Mouse (Mus musculus) liver, embryonic 16.5 days (tissue): ENCODE measurements around the gene Adar. TPM values are rescaled to one million over a fixed set of nuclear protein-coding genes. Genes with fewer than 3 reads are reported as not detected.

Source experiments
- ATAC-seq: fragments of 200-750 bp; cut with Nextera tagmentation; 2 replicates; pipeline ENCODE4 v1.8.0; 2017; ENCODE audit warnings: low read depth, mild to moderate bottlenecking, moderate number of reproducible peaks, moderate library complexity
- H3K27ac ChIP-seq: fragments of 300-500 bp; sonication (generic); 2 replicates; pipeline ENCODE4 v1.5.1; 2014; ENCODE audit warnings: mild to moderate bottlenecking, low read length
- H3K27me3 ChIP-seq: fragments of 300-500 bp; sonication (generic); 2 replicates; pipeline ENCODE4 v1.6.1; 2014; ENCODE audit warnings: low read depth, low read length, mixed read lengths; ENCODE audit not compliant: control insufficient read depth, insufficient read depth
- H3K36me3 ChIP-seq: fragments of 300-500 bp; sonication (generic); 2 replicates; pipeline ENCODE4 v1.6.1; 2014; ENCODE audit warnings: mild to moderate bottlenecking; ENCODE audit not compliant: control insufficient read depth, insufficient read depth
- H3K4me1 ChIP-seq: fragments of 300-500 bp; sonication (generic); 2 replicates; pipeline ENCODE4 v1.6.1; 2014; ENCODE audit warnings: low read depth, low read length, mixed read lengths; ENCODE audit not compliant: control insufficient read depth
- H3K4me2 ChIP-seq: fragments of 300-500 bp; sonication (generic); 2 replicates; pipeline ENCODE4 v1.6.1; 2014; ENCODE audit warnings: low read depth, low read length, mixed read lengths
- H3K4me3 ChIP-seq: fragments of 300-500 bp; sonication (generic); 2 replicates; pipeline ENCODE4 v1.5.1; 2014; ENCODE audit warnings: low read depth, mild to moderate bottlenecking, low read length
- H3K9ac ChIP-seq: fragments of 300-500 bp; sonication (generic); 2 replicates; pipeline ENCODE4 v1.6.1; 2014; ENCODE audit warnings: low read depth, low read length
- H3K9me3 ChIP-seq: fragments of 300-500 bp; sonication (generic); replicated peaks from 2 replicates; pipeline ENCODE4 v1.6.1; 2016; ENCODE audit warnings: low read length; ENCODE audit not compliant: control insufficient read depth
- WGBS: fragments of 180-500 bp; shearing (Covaris S2); extraction: QIAGEN DNeasy Blood & Tissue Kit; methylation state at CpG from one replicate; pipeline ENCODE4 v1.1.7; 2014; ENCODE audit not compliant: insufficient replicate concordance; 5-methylcytosine and 5-hydroxymethylcytosine counted together
- polyA plus RNA-seq: library from polyadenylated mRNA; unstranded; fragments of >200 nt; fragmentation: Nextera tagmentation; extraction: Ambion mirVana; gene quantifications from 2 replicates; pipeline ENCODE4 v1.2.1, GENCODE M21; 2015

The Adar gene
- polyA plus RNA-seq = 6.0 and 6.9 TPM in 2 replicates

DNA sequence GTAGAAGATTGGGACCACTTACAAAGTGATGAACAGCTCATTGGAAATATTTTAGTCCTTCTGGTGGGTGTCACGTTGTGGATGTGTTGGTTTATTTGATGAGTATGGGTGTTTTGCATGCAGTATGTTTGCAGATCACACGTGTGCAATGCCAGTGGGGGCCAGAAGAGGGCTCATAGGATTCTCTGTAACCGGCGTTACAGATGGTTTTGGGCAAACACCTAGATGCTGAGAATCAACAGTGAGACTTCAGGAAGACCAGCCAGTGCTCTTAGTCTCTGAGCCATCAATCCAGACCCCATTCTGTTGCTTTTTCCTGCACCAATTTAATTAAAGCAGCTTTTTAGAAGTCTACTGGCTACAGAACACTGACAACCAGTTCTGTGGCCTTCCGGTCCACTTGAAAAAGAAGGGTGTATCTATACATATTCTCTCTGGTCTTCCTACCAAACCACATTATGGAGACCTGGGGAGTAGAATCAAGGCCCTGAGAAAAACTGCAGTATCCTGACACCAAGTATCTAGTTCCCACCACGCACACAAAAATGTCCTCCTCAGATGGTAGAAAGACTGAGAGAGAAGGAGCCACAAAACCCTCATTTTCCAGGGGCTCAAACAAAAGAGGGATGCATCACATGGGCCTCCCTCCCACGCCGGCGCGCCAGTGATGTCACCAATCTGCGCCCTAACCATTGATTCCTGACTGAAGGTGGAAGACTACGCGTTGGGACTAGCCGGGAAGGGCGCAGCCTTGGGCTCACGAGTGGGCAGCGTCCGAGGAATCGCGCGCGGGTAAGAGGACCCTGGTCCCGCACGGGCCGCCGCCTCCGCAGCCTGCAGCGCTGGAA is at the start of gene Adar:
TSS of gene Adar (plus strand) at position 664 of the 848 bp plus-strand sequence.
- H3K27me3 ChIP-seq = peaks cover 3% of the 10 kb centered on the region; the same call in 1 of the 2 replicates
- no peak within 1 kb of the TSS for H3K27ac ChIP-seq
- H3K4me2 ChIP-seq = peak within 1 kb of the TSS; percentile 82
- H3K36me3 ChIP-seq = no peaks in the 10 kb centered on the region
- no peaks in the 10 kb centered on the region for H3K9me3 ChIP-seq
- peak; percentile 43 for ATAC-seq
- peak within 1 kb of the TSS; percentile 72 for H3K4me3 ChIP-seq
- H3K9ac ChIP-seq = peak within 1 kb of the TSS; percentile 60
- peaks cover 7% of the 10 kb centered on the region for H3K4me1 ChIP-seq
- WGBS = 5% methylated on average over 28 of the region's 28 CpGs

DNA sequence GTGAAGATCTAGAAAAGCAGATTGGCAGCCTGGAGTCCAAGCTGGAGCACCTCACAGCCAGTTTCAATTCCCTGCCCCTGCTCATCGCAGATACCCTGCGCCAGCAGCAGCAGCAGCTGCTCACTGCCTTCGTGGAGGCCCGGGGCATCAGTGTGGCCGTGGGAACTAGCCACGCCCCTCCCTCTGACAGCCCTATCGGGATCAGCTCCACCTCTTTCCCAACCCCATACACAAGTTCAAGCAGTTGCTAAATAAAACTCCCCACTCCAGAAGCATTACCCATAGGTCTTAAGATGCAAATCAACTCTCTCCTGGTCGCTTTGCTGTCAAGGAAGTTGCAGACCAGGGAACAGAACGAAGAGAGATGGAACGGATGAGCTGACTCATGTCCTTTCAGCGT is 47.7 kb upstream of the Adar start:
- 26% methylated on average over 11 of the region's 11 CpGs for WGBS
- ATAC-seq = no peak
- no peaks in the 10 kb centered on the region for H3K27me3 ChIP-seq
- no peak overlapping the region for H3K9ac ChIP-seq
- no peaks in the 10 kb centered on the region for H3K9me3 ChIP-seq
- H3K4me3 ChIP-seq = no peak overlapping the region
- H3K4me2 ChIP-seq = no peak overlapping the region
- H3K27ac ChIP-seq = no peak overlapping the region
- no peaks in the 10 kb centered on the region for H3K4me1 ChIP-seq
- no peaks in the 10 kb centered on the region for H3K36me3 ChIP-seq

DNA sequence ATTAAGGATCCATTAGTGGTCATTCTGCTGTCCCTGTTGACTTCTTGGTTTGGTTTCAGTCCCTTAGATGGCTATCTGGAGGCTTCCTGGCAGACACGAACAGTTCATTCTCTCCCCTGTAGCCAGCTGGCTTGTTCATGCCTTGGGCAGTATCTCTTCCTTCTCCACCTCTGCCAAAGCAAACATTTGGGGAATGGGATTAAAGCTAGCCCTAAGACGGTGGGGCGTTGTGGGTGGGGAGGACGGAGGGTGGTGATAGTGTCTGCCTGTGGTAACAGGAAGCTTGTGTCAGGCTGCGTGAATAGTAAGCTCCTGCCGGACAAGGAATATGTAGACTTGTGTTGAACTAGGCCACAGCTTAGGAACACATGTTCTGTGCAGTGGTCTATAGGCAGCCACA is 43.5 kb upstream of the Adar start:
- Histone ChIP-seq H3K36me3 (no peaks in the 10 kb centered on the region), H3K27ac (no peak overlapping the region), H3K9ac (no peak overlapping the region), H3K4me3 (no peak overlapping the region), H3K4me2 (no peak overlapping the region), H3K4me1 (no peaks in the 10 kb centered on the region), H3K27me3 (no peaks in the 10 kb centered on the region), H3K9me3 (no peaks in the 10 kb centered on the region)
- 35% methylated on average over 6 of the region's 6 CpGs for WGBS
- ATAC-seq = no peak

DNA sequence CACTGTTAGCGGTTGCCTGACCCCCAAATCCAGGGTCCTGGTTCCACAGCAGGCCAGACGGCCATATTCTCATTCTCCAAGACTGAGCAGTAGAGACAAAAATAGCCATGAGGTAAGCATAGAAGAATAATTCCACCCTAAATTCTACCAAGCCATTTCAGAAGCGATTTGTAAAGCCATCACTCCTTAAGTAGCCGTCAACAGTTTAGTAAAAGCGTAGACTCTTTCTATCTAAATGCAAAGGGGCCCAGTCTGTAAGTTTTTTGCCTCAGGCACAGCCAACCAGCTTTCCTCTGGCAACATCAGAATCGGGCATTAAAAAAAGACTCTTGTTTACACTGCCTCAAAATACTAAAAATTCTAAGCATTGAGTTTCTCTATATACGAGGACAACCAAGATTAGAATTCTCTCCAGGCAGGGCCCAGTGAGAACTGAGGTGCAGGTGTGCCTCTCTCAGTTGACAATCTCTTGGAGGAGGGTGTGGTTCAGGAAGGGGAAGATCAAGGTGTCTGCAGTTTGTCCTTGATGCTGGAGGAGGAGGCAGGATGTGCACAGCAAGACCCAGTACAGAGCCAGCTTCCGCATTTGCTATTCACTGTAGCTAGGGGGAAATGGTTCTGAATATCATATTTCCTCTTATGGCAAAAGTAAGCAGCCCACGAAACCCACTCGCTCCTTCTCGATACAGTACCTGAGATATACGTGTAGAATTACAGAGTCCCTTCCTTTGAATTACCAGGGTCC is 42.1 kb upstream of the Adar start:
- no peak for ATAC-seq
- WGBS = 41% methylated on average over 12 of the region's 12 CpGs
- Histone ChIP-seq H3K4me2 (no peak overlapping the region), H3K9ac (no peak overlapping the region), H3K27me3 (no peaks in the 10 kb centered on the region), H3K36me3 (no peaks in the 10 kb centered on the region), H3K27ac (no peak overlapping the region), H3K4me3 (no peak overlapping the region), H3K4me1 (no peaks in the 10 kb centered on the region), H3K9me3 (no peaks in the 10 kb centered on the region)

DNA sequence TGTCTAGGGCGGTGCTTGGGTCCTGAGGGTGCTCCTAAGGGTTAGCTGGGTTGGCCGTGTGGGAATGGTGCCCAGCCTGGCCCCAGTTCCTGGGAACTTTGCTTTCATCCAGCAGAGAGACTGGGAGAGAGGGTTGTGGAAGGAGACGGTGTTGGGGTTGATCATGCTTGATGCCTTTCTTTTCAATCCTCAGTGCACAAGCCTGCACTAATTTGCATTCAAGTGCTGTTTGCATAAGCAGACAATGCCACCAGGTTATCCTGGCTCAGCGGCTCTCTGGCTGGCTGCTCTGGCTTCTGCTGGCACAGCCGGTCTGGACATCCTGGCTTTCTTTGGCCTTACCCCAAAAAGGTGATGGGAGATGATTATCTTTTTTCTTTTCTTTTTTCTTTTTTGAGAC is 37.2 kb upstream of the Adar start:
- Histone ChIP-seq H3K9ac (no peak overlapping the region), H3K27ac (no peak overlapping the region), H3K4me2 (no peak overlapping the region), H3K36me3 (no peaks in the 10 kb centered on the region), H3K4me1 (no peaks in the 10 kb centered on the region), H3K4me3 (no peak overlapping the region), H3K27me3 (no peaks in the 10 kb centered on the region; the same call in 1 of the 2 replicates), H3K9me3 (no peaks in the 10 kb centered on the region)
- 56% methylated on average over 5 of the region's 5 CpGs for WGBS
- no peak for ATAC-seq

DNA sequence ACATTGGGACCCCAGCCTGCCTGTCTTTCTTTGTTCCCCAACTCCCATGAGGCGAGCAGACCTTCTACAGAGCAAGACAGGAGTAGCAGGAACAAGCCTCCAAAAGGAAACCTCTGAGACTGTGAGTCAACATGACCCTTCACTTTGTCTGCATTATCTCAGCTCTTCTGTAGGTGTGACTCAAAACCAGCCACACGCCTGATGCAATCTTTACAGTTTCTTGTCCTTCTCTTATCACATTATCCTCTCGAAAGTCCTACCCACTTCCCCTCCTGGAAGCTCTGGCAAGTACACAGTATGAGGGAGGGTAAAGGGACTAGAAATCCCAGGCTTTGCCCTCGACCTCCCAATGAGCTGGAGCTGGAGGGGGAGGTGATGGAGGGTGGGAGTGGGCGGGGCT is 28.8 kb upstream of the Adar start:
- Histone ChIP-seq H3K4me1 (no peaks in the 10 kb centered on the region), H3K27me3 (no peaks in the 10 kb centered on the region; the same call in none of the 2 replicates), H3K4me2 (no peak overlapping the region), H3K27ac (no peak overlapping the region), H3K9me3 (no peaks in the 10 kb centered on the region), H3K9ac (no peak overlapping the region), H3K4me3 (no peak overlapping the region), H3K36me3 (no peaks in the 10 kb centered on the region)
- ATAC-seq = no peak
- WGBS = 22% methylated on average over 5 of the region's 5 CpGs

DNA sequence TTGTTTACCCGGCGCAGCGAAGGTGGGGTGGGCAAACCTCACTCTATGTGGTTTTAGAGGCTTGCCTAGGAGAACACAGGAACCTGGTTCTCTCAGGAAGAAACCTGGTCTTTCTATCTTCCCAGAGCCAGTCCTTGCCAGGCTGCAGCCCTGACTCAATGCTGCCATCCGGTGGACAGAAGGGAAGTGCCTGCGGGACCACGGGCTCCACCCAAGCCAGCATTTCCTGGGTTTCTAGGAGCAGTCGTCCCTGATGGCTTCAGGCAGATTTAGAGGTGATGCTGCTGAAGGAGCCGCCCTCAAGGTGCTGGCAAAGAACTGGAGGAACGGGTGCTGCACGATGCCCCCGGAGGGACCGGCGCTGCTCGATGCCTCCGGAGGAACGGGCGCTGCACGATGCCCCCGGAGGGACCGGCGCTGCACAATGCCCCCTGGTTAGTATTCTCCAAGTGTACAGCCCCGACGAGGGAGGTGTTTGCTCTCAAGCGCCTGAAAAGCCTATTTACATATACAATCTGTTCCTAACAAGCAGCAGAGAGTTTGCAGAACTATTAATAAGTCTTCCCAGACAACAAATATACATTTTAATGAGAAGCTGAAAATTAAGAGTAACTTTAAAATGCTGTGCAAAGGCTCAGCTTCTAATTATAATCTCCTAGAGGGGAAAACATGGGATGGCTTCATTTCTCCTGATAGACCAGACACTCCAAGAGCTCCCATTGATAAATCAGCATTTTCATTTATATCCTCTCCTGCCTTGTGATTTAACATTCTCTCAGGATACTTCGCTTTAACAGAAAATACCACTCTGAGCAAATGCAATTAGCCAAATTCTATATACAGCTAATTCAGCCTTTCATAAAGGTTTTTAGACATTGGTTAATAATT is 25.9 kb upstream of the Adar start:
- WGBS = 4% methylated on average over 25 of the region's 25 CpGs
- H3K4me3 ChIP-seq = no peak overlapping the region
- ATAC-seq = no peak

DNA sequence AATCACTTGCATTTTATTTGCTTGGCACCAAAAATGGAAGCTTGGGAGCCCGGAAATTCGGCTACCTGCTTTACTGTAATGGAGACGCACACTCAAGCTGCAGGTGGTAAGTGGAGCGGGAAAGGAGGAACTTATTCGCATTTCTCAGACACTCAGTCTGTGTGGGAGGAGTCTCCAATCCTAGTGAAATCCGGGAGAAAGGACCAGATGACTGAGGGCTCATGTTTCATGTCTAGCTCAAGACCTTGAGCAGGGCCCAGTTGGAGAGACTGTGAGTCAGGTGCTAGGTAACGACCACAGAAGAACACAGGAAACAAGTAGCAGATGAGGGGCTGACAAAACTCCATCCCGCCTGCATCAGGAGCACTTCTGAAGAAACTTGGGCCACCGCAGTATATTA is 23.0 kb upstream of the Adar start:
- no peaks in the 10 kb centered on the region; the same call in 1 of the 2 replicates for H3K27me3 ChIP-seq
- no peak overlapping the region for H3K27ac ChIP-seq
- no peak overlapping the region for H3K4me2 ChIP-seq
- H3K4me1 ChIP-seq = no peaks in the 10 kb centered on the region
- WGBS = 52% methylated on average over 9 of the region's 9 CpGs
- H3K36me3 ChIP-seq = no peaks in the 10 kb centered on the region
- H3K9ac ChIP-seq = no peak overlapping the region
- no peaks in the 10 kb centered on the region for H3K9me3 ChIP-seq
- no peak overlapping the region for H3K4me3 ChIP-seq
- no peak for ATAC-seq

More for the DNA sequence above, 25.9 kb upstream of the Adar start:
- Histone ChIP-seq H3K4me2 (no peak overlapping the region; the same call in 1 of the 2 replicates), H3K27ac (no peak overlapping the region), H3K9ac (no peak overlapping the region), H3K4me1 (no peaks in the 10 kb centered on the region), H3K36me3 (no peaks in the 10 kb centered on the region), H3K9me3 (no peaks in the 10 kb centered on the region), H3K27me3 (no peaks in the 10 kb centered on the region; the same call in 1 of the 2 replicates)
